Mouse (Mus musculus): ENCODE data around the gene Gm49384. TPM values are rescaled to one million over a fixed set of nuclear protein-coding genes. Genes with fewer than 3 reads are reported as not detected.
A peak's percentile ranks its signal among the peaks of the same experiment; 100 is the strongest.

Gene Gm49384
- 24.3 and 29.5 TPM in 2 replicates for polyA plus RNA-seq (2016; fragmentation: Nextera tagmentation; extraction: Ambion mirVana)

- Histone ChIP-seq H3K9me3 (no peaks in the 10 kb centered on the region), H3K4me3 (no peak within 1 kb of the TSS), H3K36me3 (peaks cover 66% of the 10 kb centered on the region), H3K27me3 (ENCODE audit: insufficient read depth, poor library complexity, severe bottlenecking) (no peaks in the 10 kb centered on the region), H3K4me1 (no peaks in the 10 kb centered on the region), H3K27ac (no peak within 1 kb of the TSS)
- WGBS: 87% methylated on average over 16 of the region's 16 CpGs
- DNase-seq (ENCODE audit: low spot score): peak; percentile 47
Measured at GRCm38 (mm10) chr12:69204052-69204833, at the start of gene Gm49384. Gene Gm49384 (minus strand): TSS chr12:69204267.

GRCm38 (mm10) chr12:69253806-69254205 lies 49.7 kb upstream of the Gm49384 start:
- WGBS: 88% methylated on average over 1 of the region's 1 CpGs
- H3K4me3 ChIP-seq: no peak overlapping the region
- H3K27ac ChIP-seq: no peak overlapping the region
- H3K4me1 ChIP-seq: 0 out of 2 replicates have a peak, but pooled peaks cover 5% of the 10 kb centered on the region
- DNase-seq (ENCODE audit: low spot score): no peak
- no peaks in the 10 kb centered on the region for H3K27me3 ChIP-seq (ENCODE audit: insufficient read depth, poor library complexity, severe bottlenecking)
- no peaks in the 10 kb centered on the region for H3K9me3 ChIP-seq
- H3K36me3 ChIP-seq: no peaks in the 10 kb centered on the region

GRCm38 (mm10) chr12:69250756-69251155 lies 46.7 kb upstream of the Gm49384 start:
- no peaks in the 10 kb centered on the region for H3K9me3 ChIP-seq
- no peak overlapping the region for H3K27ac ChIP-seq
- 0 out of 2 replicates have a peak, but pooled peaks cover 5% of the 10 kb centered on the region for H3K4me1 ChIP-seq
- no peak overlapping the region for H3K4me3 ChIP-seq
- no peaks in the 10 kb centered on the region for H3K27me3 ChIP-seq (ENCODE audit: insufficient read depth, poor library complexity, severe bottlenecking)
- no peak for DNase-seq (ENCODE audit: low spot score)
- 55% methylated on average over 8 of the region's 8 CpGs for WGBS
- H3K36me3 ChIP-seq: no peaks in the 10 kb centered on the region

GRCm38 (mm10) chr12:69249766-69250165 lies 45.7 kb upstream of the Gm49384 start:
- H3K4me1 ChIP-seq: 0 out of 2 replicates have a peak, but pooled peaks cover 5% of the 10 kb centered on the region
- WGBS: 81% methylated on average over 4 of the region's 4 CpGs
- no peak overlapping the region for H3K4me3 ChIP-seq
- H3K36me3 ChIP-seq: no peaks in the 10 kb centered on the region
- no peaks in the 10 kb centered on the region for H3K27me3 ChIP-seq (ENCODE audit: insufficient read depth, poor library complexity, severe bottlenecking)
- no peaks in the 10 kb centered on the region for H3K9me3 ChIP-seq
- no peak overlapping the region for H3K27ac ChIP-seq
- DNase-seq (ENCODE audit: low spot score): no peak

GRCm38 (mm10) chr12:69241771-69242431 lies 37.8 kb upstream of the Gm49384 start:
- Histone ChIP-seq H3K4me3 (peak overlapping the region; percentile 89), H3K36me3 (no peaks in the 10 kb centered on the region), H3K27ac (peak overlapping the region; percentile 97), H3K9me3 (no peaks in the 10 kb centered on the region), H3K27me3 (ENCODE audit: insufficient read depth, poor library complexity, severe bottlenecking) (no peaks in the 10 kb centered on the region), H3K4me1 (0 out of 2 replicates have a peak, but pooled peaks cover 7% of the 10 kb centered on the region)
- under 1% methylated on average over 61 of the region's 64 CpGs for WGBS
- peak; percentile 86 for DNase-seq (ENCODE audit: low spot score)

- Histone ChIP-seq H3K27me3 (ENCODE audit: insufficient read depth, poor library complexity, severe bottlenecking) (no peaks in the 10 kb centered on the region), H3K4me3 (peak overlapping the region; percentile 89), H3K4me1 (0 out of 2 replicates have a peak, but pooled peaks cover 7% of the 10 kb centered on the region), H3K36me3 (no peaks in the 10 kb centered on the region), H3K27ac (peak overlapping the region; percentile 97), H3K9me3 (no peaks in the 10 kb centered on the region)
- WGBS: 0% methylated on average over 3 of the region's 3 CpGs
- no peak for DNase-seq (ENCODE audit: low spot score)
Measured at GRCm38 (mm10) chr12:69241405-69241770, 37.3 kb upstream of the Gm49384 start.

- 0 out of 2 replicates have a peak, but pooled peaks cover 7% of the 10 kb centered on the region for H3K4me1 ChIP-seq
- no peaks in the 10 kb centered on the region for H3K27me3 ChIP-seq (ENCODE audit: insufficient read depth, poor library complexity, severe bottlenecking)
- WGBS: 66% methylated on average over 6 of the region's 6 CpGs
- H3K27ac ChIP-seq: peak within 1 kb of the TSS; percentile 97
- H3K36me3 ChIP-seq: no peaks in the 10 kb centered on the region
- H3K4me3 ChIP-seq: peak within 1 kb of the TSS; percentile 89
- H3K9me3 ChIP-seq: no peaks in the 10 kb centered on the region
- DNase-seq (ENCODE audit: low spot score): no peak
Measured at GRCm38 (mm10) chr12:69240876-69241275, 36.8 kb upstream of the Gm49384 start, which contains the start of gene Klhdc1. Gene Klhdc1 (plus strand): TSS chr12:69241176.

GRCm38 (mm10) chr12:69238284-69238683 lies 34.2 kb upstream of the Gm49384 start:
- 43% methylated on average over 3 of the region's 3 CpGs for WGBS

GRCm38 (mm10) chr12:69235782-69236181 lies 31.7 kb upstream of the Gm49384 start:
- H3K9me3 ChIP-seq: no peaks in the 10 kb centered on the region
- WGBS: 84% methylated on average over 6 of the region's 6 CpGs
- DNase-seq (ENCODE audit: low spot score): no peak
- no peak overlapping the region for H3K27ac ChIP-seq
- H3K4me1 ChIP-seq: 0 out of 2 replicates have a peak, but pooled peaks cover 3% of the 10 kb centered on the region
- no peaks in the 10 kb centered on the region for H3K36me3 ChIP-seq
- no peaks in the 10 kb centered on the region for H3K27me3 ChIP-seq (ENCODE audit: insufficient read depth, poor library complexity, severe bottlenecking)
- no peak overlapping the region for H3K4me3 ChIP-seq

More at GRCm38 (mm10) chr12:69238284-69238683, 34.2 kb upstream of the Gm49384 start:
- Histone ChIP-seq H3K27ac (no peak overlapping the region), H3K9me3 (no peaks in the 10 kb centered on the region), H3K4me1 (0 out of 2 replicates have a peak, but pooled peaks cover 7% of the 10 kb centered on the region), H3K36me3 (no peaks in the 10 kb centered on the region), H3K4me3 (no peak overlapping the region), H3K27me3 (ENCODE audit: insufficient read depth, poor library complexity, severe bottlenecking) (no peaks in the 10 kb centered on the region)
- DNase-seq (ENCODE audit: low spot score): no peak

- Histone ChIP-seq H3K9me3 (no peaks in the 10 kb centered on the region), H3K36me3 (peaks cover 16% of the 10 kb centered on the region), H3K4me1 (peaks cover 6% of the 10 kb centered on the region; the same call in 1 of the 2 replicates), H3K27ac (no peak overlapping the region), H3K27me3 (ENCODE audit: insufficient read depth, poor library complexity, severe bottlenecking) (no peaks in the 10 kb centered on the region), H3K4me3 (no peak overlapping the region)
- no peak for DNase-seq (ENCODE audit: low spot score)
- WGBS: 59% methylated on average over 2 of the region's 2 CpGs
Measured at GRCm38 (mm10) chr12:69229251-69229650, 25.2 kb upstream of the Gm49384 start.

GRCm38 (mm10) chr12:69227776-69228466 lies 23.9 kb upstream of the Gm49384 start, which contains the start of gene Pole2:
Gene Pole2 (minus strand): TSS chr12:69228195.
- H3K9me3 ChIP-seq: no peaks in the 10 kb centered on the region
- under 1% methylated on average over 37 of the region's 37 CpGs for WGBS
- peaks cover 21% of the 10 kb centered on the region for H3K36me3 ChIP-seq
- H3K27me3 ChIP-seq (ENCODE audit: insufficient read depth, poor library complexity, severe bottlenecking): no peaks in the 10 kb centered on the region
- DNase-seq (ENCODE audit: low spot score): peak; percentile 95
- peak within 1 kb of the TSS; percentile 81 for H3K4me3 ChIP-seq
- peaks cover 6% of the 10 kb centered on the region; the same call in 1 of the 2 replicates for H3K4me1 ChIP-seq
- peak within 1 kb of the TSS; percentile 93 for H3K27ac ChIP-seq

GRCm38 (mm10) chr12:69220613-69221277 lies 16.7 kb upstream of the Gm49384 start:
- Histone ChIP-seq H3K27ac (no peak overlapping the region), H3K4me3 (no peak overlapping the region), H3K36me3 (peaks cover 72% of the 10 kb centered on the region), H3K4me1 (no peaks in the 10 kb centered on the region), H3K9me3 (no peaks in the 10 kb centered on the region), H3K27me3 (ENCODE audit: insufficient read depth, poor library complexity, severe bottlenecking) (no peaks in the 10 kb centered on the region)
- 88% methylated on average over 19 of the region's 19 CpGs for WGBS
- DNase-seq (ENCODE audit: low spot score): no peak

All from heart, embryonic 10.5 days (tissue).